Mouse (Mus musculus) heart, embryonic 14.5 days (tissue): ENCODE data around the gene Cd300lg. TPM values are rescaled to one million over a fixed set of nuclear protein-coding genes. Genes with fewer than 3 reads are reported as not detected.

Experiments used
- ATAC-seq: fragments of 200-750 bp; cut with Nextera tagmentation; 2 replicates; pipeline ENCODE4 v1.8.0; 2017; ENCODE audit warnings: low read depth, moderate TSS enrichment; ENCODE audit not compliant: insufficient number of reproducible peaks, insufficient read depth, low FRiP score
- H3K27ac ChIP-seq, 2 experiments: fragments of 200-500 bp in 1 of 2; fragments of 300-500 bp in 1 of 2; sonication (generic) in 1 of 2; replicated peaks in 1 of 2; 2 replicates each; pipeline ENCODE4 v1.5.1; 2012 to 2014; ENCODE audit warnings: low read depth in 2 of 2, low read length in 2 of 2, control low read depth in 1 of 2, mild to moderate bottlenecking in 1 of 2, mixed read lengths in 1 of 2; ENCODE audit not compliant: control insufficient read depth in 1 of 2, insufficient read depth in 1 of 2
- H3K27me3 ChIP-seq: fragments of 300-500 bp; sonication (generic); 2 replicates; pipeline ENCODE4 v1.6.1; 2014; ENCODE audit warnings: mild to moderate bottlenecking, low read length, control low read depth; ENCODE audit not compliant: control insufficient read depth, insufficient read depth
- H3K36me3 ChIP-seq: fragments of 300-500 bp; sonication (generic); 2 replicates; pipeline ENCODE4 v1.6.1; 2014; ENCODE audit warnings: mild to moderate bottlenecking, control low read depth, low read length, mixed read lengths; ENCODE audit not compliant: control insufficient read depth, insufficient read depth
- H3K4me1 ChIP-seq, 2 experiments: fragments of 200-500 bp in 1 of 2; fragments of 300-500 bp in 1 of 2; sonication (generic) in 1 of 2; 2 replicates each; pipeline ENCODE4 v1.6.1; 2012 to 2014; ENCODE audit warnings: low read length in 2 of 2, control low read depth in 1 of 2, mixed read lengths in 1 of 2; ENCODE audit not compliant: control insufficient read depth in 2 of 2, insufficient read depth in 2 of 2
- H3K4me2 ChIP-seq: fragments of 300-500 bp; sonication (generic); 2 replicates; pipeline ENCODE4 v1.6.1; 2014; ENCODE audit warnings: mild to moderate bottlenecking, low read length
- H3K4me3 ChIP-seq, 2 experiments: fragments of 200-500 bp in 1 of 2; fragments of 300-500 bp in 1 of 2; sonication (generic) in 1 of 2; 2 replicates each; pipeline ENCODE4 v1.5.1; 2012 to 2014; ENCODE audit warnings: low read length in 2 of 2, mild to moderate bottlenecking in 2 of 2, control low read depth in 1 of 2, low read depth in 1 of 2, moderate library complexity in 1 of 2; ENCODE audit not compliant: control insufficient read depth in 1 of 2, insufficient read depth in 1 of 2
- H3K9ac ChIP-seq: fragments of 300-500 bp; sonication (generic); 2 replicates; pipeline ENCODE4 v1.6.1; 2014; ENCODE audit warnings: mild to moderate bottlenecking, low read length
- H3K9me3 ChIP-seq: fragments of 300-500 bp; sonication (generic); 2 replicates; pipeline ENCODE4 v1.6.1; 2016; ENCODE audit warnings: low read length, control low read depth; ENCODE audit not compliant: control insufficient read depth
- WGBS: fragments of 180-500 bp; shearing (Covaris S2); extraction: QIAGEN DNeasy Blood & Tissue Kit; methylation state at CpG from one replicate; pipeline ENCODE4 v1.1.7; 2014; 5-methylcytosine and 5-hydroxymethylcytosine counted together
- polyA plus RNA-seq: library from polyadenylated mRNA; unstranded; fragments of >200 nt; fragmentation: Nextera tagmentation; extraction: Ambion mirVana; gene quantifications from 2 replicates; pipeline ENCODE4 v1.2.1, GENCODE M21; 2014

Cd300lg gene
- polyA plus RNA-seq, 1 experiment from 2014 or later = 4.8 TPM

DNA sequence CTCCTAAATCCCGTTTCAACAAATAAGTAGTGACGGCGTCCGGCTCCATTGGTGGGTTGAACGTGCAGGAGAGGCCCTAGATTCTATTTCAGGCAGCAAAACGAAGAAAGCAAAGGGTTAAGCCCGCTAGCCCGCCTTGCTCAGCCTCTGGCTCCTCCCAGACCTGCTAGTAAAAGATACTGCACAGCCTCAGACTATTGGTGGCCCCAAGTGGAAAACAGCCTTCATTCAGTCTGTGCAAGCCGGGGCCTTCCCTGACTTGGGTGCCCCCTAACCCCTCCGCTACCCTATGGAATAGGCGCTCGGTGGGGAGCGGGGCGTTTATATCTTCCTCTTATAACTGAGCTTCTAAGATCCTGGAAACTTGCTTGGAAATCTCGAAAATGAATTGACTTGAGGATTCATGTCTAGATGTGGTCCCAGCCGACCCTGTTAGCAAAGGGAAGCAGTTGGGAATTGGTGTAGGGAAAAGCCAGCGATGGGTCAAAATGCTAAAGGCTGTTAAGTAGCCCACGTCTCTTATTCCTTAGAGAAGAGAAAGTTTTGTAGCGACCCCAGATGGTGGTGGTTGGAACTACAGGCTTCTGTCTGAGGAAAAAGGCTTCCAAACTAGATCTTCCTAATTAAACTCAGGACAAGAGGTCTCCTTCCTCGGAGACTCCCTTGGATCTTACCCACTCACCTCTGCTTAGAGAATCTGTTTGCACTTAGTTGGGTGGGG is 47.9 kb downstream of the Cd300lg start:
- ATAC-seq = peak; percentile 47; the same call in 1 of the 2 replicates
- Histone ChIP-seq H3K27me3 (no peaks in the 10 kb centered on the region), H3K9me3 (no peaks in the 10 kb centered on the region), H3K36me3 (no peaks in the 10 kb centered on the region), H3K4me2 (peak overlapping the region; percentile 96), H3K27ac (peak overlapping the region; percentile 82 to 85), H3K4me3 (peak overlapping the region; percentile 58 to 73), H3K4me1 (peaks cover 5 to 10% of the 10 kb centered on the region in 2 experiments), H3K9ac (peak overlapping the region; percentile 68)
- WGBS = under 1% methylated on average over 20 of the region's 20 CpGs

DNA sequence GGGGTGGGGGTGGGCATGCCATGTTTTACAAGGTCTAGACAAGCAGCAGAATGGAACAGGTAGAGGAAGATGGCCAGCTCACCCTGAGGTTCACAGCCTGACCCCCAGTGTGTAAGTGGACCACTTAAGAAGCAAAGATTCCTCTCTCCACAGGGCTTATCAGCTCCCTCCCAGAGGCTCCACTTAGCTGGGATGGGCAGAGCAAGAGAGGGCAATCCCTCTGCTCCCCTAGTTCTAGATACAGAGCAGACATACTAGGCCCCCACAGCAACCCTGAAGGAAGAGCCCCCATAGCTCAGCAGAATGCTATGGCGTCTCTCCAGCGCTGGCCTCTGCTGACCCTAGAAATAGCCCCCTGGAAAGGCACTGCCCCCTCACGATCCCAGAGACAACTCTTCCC is 54.4 kb downstream of the Cd300lg start:
- Histone ChIP-seq H3K36me3 (no peaks in the 10 kb centered on the region), H3K9ac (no peak overlapping the region), H3K4me3 (no peak overlapping the region), H3K27ac (no peak overlapping the region), H3K4me1 (peaks cover 7 to 16% of the 10 kb centered on the region in 2 experiments), H3K4me2 (no peak overlapping the region), H3K9me3 (no peaks in the 10 kb centered on the region), H3K27me3 (no peaks in the 10 kb centered on the region)
- 54% methylated on average over 3 of the region's 3 CpGs for WGBS
- no peak; the same call in 1 of the 2 replicates for ATAC-seq

DNA sequence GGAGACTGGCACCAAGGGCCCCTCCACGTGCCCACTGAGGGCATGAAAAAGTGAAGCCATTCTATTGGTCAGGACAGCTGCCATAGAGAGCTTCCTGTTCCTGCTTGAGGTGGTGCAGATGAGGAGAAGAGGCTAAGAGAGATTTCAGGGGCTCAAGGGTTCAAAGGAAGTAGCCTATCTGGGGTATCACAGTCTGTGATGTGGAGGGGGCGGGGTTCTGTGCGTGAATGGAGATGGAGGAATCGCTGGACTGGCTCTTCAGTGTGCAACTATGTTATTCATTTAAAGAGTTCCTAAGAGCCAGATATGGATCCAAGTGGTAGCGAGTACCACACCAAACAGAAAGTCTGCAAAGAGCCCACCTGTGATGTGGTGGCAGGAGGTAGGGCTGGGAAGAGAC is 55.1 kb downstream of the Cd300lg start:
- H3K27ac ChIP-seq = no peak overlapping the region
- no peaks in the 10 kb centered on the region for H3K9me3 ChIP-seq
- no peak for ATAC-seq
- H3K27me3 ChIP-seq = peaks cover 5% of the 10 kb centered on the region; the same call in 1 of the 2 replicates
- WGBS = 63% methylated on average over 5 of the region's 5 CpGs
- H3K36me3 ChIP-seq = no peaks in the 10 kb centered on the region
- H3K4me3 ChIP-seq = peak overlapping the region; percentile 14 to 28; a peak in 3 of 4 replicates
- peaks cover 7 to 16% of the 10 kb centered on the region in 2 experiments for H3K4me1 ChIP-seq
- peak overlapping the region; percentile 62 for H3K4me2 ChIP-seq
- H3K9ac ChIP-seq = no peak overlapping the region

DNA sequence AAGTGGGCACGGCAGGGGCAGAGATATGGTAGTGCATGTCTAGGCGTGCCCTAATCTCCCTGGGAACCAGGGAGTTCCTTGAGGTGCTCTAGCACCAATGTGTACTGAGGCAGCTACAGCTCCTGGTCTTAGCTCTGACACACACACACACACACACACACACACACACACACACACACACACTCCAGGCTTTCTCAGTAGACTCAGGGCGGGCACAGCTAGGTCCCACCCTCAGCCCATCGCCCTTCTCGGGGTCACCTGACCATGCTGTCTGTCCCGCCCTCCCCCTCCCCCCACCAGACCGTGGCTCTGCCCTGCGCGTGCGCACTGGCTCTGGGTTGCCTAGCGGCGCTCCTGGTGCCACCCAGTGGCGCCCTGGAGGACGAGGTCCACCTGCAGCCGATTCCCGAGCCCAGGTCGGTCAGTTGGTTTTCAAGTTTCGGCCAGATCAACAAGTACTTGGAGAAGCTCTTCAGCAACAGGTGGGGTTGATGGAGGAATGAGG is 55.6 kb downstream of the Cd300lg start:
- Histone ChIP-seq H3K4me1 (peaks cover 8 to 20% of the 10 kb centered on the region in 2 experiments), H3K36me3 (no peaks in the 10 kb centered on the region), H3K27ac (no peak overlapping the region), H3K4me2 (peak overlapping the region; percentile 62), H3K9me3 (no peaks in the 10 kb centered on the region), H3K27me3 (peaks cover 10% of the 10 kb centered on the region; the same call in 1 of the 2 replicates), H3K9ac (peak overlapping the region; percentile 69), H3K4me3 (peak overlapping the region; percentile 24 to 28)
- ATAC-seq = peak; percentile 88
- 4% methylated on average over 18 of the region's 18 CpGs for WGBS

DNA sequence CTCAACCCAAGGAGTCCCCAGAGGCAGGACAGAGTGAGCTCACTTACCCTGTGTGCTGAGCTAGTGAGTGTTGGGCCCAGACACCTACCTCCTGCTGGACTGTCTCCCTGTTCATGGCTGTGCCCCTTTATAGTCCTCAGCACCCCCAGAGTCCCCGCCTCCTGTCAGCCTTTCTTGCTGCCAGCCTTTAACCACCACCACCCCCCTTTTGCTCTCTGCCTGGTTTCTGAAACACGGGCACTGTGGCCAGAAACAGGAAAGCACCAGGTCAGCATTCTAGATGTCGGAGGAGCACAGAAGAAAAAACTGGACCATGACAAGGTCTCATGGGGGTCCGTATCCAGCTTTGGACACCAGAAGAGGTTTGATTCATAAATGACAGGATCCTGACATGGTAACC is 59.9 kb downstream of the Cd300lg start, which contains the start of gene Ppy:
Gene Ppy (minus strand): TSS at position 101 of the 400 bp plus-strand sequence.
- Histone ChIP-seq H3K4me3 (no peak within 1 kb of the TSS), H3K4me1 (peaks cover 13 to 18% of the 10 kb centered on the region in 2 experiments), H3K36me3 (no peaks in the 10 kb centered on the region), H3K27me3 (peaks cover 45% of the 10 kb centered on the region), H3K4me2 (peak within 1 kb of the TSS; percentile 42; the same call in 1 of the 2 replicates), H3K27ac (no peak within 1 kb of the TSS), H3K9ac (peak within 1 kb of the TSS; percentile 54; the same call in 1 of the 2 replicates), H3K9me3 (no peaks in the 10 kb centered on the region)
- no peak for ATAC-seq
- 84% methylated on average over 4 of the region's 4 CpGs for WGBS

DNA sequence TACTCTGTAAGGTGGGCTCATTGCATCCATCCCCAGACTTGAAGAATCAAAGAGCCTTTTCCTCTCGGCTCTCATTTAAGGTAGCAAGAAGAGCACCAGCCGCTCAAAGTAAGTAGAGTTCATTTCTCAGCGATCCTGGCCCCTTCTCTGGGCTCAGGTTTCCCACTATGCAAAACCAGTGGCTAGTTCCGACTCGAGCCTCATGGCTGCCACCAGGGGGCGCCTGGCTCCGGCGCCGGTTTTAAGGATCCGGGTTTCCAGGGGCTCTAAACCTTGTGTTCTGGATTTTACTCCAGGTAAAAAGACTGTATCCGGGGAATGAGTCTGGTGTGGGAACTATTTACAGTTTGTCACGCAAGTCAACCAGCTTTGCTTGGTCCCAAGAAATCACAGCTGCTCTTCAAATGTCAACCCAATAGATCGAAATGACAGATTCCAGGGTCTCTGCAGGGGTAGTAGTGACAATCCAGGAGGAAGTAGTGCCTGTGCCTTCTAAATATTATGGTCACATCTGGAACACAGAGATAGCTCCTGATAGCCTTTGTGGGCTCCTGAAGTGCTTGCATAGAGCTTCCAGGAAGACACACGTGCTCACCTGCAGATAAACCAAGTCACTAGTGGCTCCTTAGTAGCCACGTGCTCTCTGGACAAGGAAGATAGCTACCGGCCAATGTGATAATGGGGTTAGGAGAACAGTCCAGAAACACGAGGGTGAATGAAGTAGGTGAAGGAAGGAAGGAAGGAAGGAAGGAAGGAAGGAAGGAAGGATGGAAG is 61.4 kb downstream of the Cd300lg start:
- Histone ChIP-seq H3K4me3 (no peak overlapping the region), H3K27me3 (peaks cover 59% of the 10 kb centered on the region), H3K9me3 (no peaks in the 10 kb centered on the region), H3K27ac (no peak overlapping the region), H3K4me1 (peaks cover 6 to 8% of the 10 kb centered on the region in 2 experiments), H3K4me2 (peak overlapping the region; percentile 42), H3K36me3 (no peaks in the 10 kb centered on the region), H3K9ac (peak overlapping the region; percentile 54)
- 11% methylated on average over 17 of the region's 17 CpGs for WGBS
- ATAC-seq = no peak
